Mouse (Mus musculus) heart, adult 9 months (tissue): ENCODE measurements at regions not wholly inside any gene's neighbourhood (a gene's known extent, or its start where the extent isn't known, plus 50 kb on each side); places are given as distances from the start of the nearest gene placed in this dataset.
A peak's percentile ranks its signal among the peaks of the same experiment; 100 is the strongest.

Source experiments
- DNase-seq, 2 experiments: peaks; one replicate each; pipeline ENCODE4 v3.0.0; 2022; ENCODE audit warnings: low spot score in 2 of 2

- DNase-seq, result no peak
These were observed 65.2 kb downstream of the Slc30a10 start for GRCm38 (mm10) chr1:185519811-185520210.

GRCm38 (mm10) chr1:185524020-185524419, 69.4 kb downstream of the Slc30a10 start:
- no peak for DNase-seq

GRCm38 (mm10) chr1:185533471-185533870, 78.8 kb downstream of the Slc30a10 start:
- DNase-seq, result no peak

GRCm38 (mm10) chr1:185534129-185534528, 79.5 kb downstream of the Slc30a10 start:
- DNase-seq, result no peak

GRCm38 (mm10) chr1:185535321-185535720, 80.7 kb downstream of the Slc30a10 start:
- DNase-seq, result peak; percentile 28 to 50

GRCm38 (mm10) chr1:185537236-185537635, 82.6 kb downstream of the Slc30a10 start:
- DNase-seq, result no peak

- no peak for DNase-seq
These were observed 84.8 kb downstream of the Slc30a10 start for GRCm38 (mm10) chr1:185539458-185539857.

- peak in 1 of 2 experiments; percentile 1 for DNase-seq
These were observed 91.7 kb downstream of the Slc30a10 start for GRCm38 (mm10) chr1:185546346-185546745.

GRCm38 (mm10) chr1:185572761-185573530, 118.3 kb downstream of the Slc30a10 start:
- DNase-seq, result peak in 1 of 2 experiments; percentile 3

GRCm38 (mm10) chr1:185574978-185575377, 120.3 kb downstream of the Slc30a10 start:
- no peak for DNase-seq

- no peak for DNase-seq
These were observed 125.2 kb downstream of the Slc30a10 start for GRCm38 (mm10) chr1:185579824-185580223.

- DNase-seq, result no peak
These were observed 130.7 kb downstream of the Slc30a10 start for GRCm38 (mm10) chr1:185585191-185585870.

GRCm38 (mm10) chr1:185587671-185588347, 133.2 kb downstream of the Slc30a10 start:
- peak in 1 of 2 experiments; percentile 3 for DNase-seq

- DNase-seq, result no peak
These were observed 133.7 kb downstream of the Slc30a10 start for GRCm38 (mm10) chr1:185588348-185588719.

GRCm38 (mm10) chr1:185596815-185597214, 142.2 kb downstream of the Slc30a10 start:
- no peak for DNase-seq

- no peak for DNase-seq
These were observed 143.9 kb downstream of the Slc30a10 start for GRCm38 (mm10) chr1:185598514-185598913.

- no peak for DNase-seq
These were observed 146.5 kb downstream of the Slc30a10 start for GRCm38 (mm10) chr1:185601166-185601565.

GRCm38 (mm10) chr1:185605996-185606395, 151.3 kb downstream of the Slc30a10 start:
- DNase-seq, result no peak

- no peak for DNase-seq
These were observed 153.0 kb downstream of the Slc30a10 start for GRCm38 (mm10) chr1:185607611-185608010.

GRCm38 (mm10) chr1:185608440-185608839, 153.8 kb downstream of the Slc30a10 start:
- no peak for DNase-seq

GRCm38 (mm10) chr1:185610586-185610985, 155.9 kb downstream of the Slc30a10 start:
- DNase-seq, result no peak

- DNase-seq, result no peak
These were observed 161.3 kb downstream of the Slc30a10 start for GRCm38 (mm10) chr1:185615819-185616429.
